Mouse (Mus musculus) heart, postnatal 0 days (tissue): ENCODE measurements at regions not wholly inside any gene's neighbourhood (a gene's known extent, or its start where the extent isn't known, plus 50 kb on each side); places are given as distances from the start of the nearest gene placed in this dataset.

Experiments
- CTCF ChIP-seq: IDR thresholded peaks from 2 replicates; pipeline ENCODE4 v1.5.1; 2016; ENCODE audit warnings: antibody characterized with exemption, control low read depth, low read depth
- EP300 ChIP-seq: IDR thresholded peaks from 2 replicates; pipeline ENCODE4 v1.6.1; 2016; ENCODE audit warnings: antibody characterized with exemption, low read depth

GRCm38 (mm10) chr6:26033392-26033791 lies 224.3 kb upstream of the Pot1a start:
- no peak for TF ChIP-seq EP300
- no peak for TF ChIP-seq CTCF
